In genomic region chr11:70805641-70806175, GRCm38 (mm10) we compare ENCODE assay signal across 17 mouse cellular contexts. TPM values are rescaled to one million over a fixed set of nuclear protein-coding genes. Genes with fewer than 3 reads are reported as not detected.
DNase-seq lines count a peak whose midpoint lies in the region; ATAC-seq and TF ChIP-seq lines count a peak whose summit lies in the region.
"Had no signal": no experiment of that assay in that cellular context is flagged by ENCODE, and none has a peak within 500 bp of the region (broad histone marks: within the 10 kb centered on the region; RNA-seq: fewer than 3 reads in every experiment).

No protein-coding gene starts in this region.

- no peaks in the 10 kb centered on the region for H3K4me1 ChIP-seq in kidney, embryonic 16.5 days (ENCODE audit: insufficient read depth, low read length)
- H3K4me1 ChIP-seq in small intestine, adult 2 months (ENCODE audit: control insufficient read depth, insufficient read depth, insufficient read length, low read length), result peaks cover 2% of the 10 kb centered on the region; the same call in 1 of the 2 replicates

- no peaks in the 10 kb centered on the region for H3K27me3 ChIP-seq in kidney, embryonic 16.5 days (ENCODE audit: insufficient read depth, low read length)
- no peaks in the 10 kb centered on the region for H3K27me3 ChIP-seq in small intestine, adult 2 months (ENCODE audit: control insufficient read depth, insufficient read depth, low read length)
- H3K27me3 ChIP-seq: midbrain, embryonic 13.5 days had no signal

- WGBS in kidney, embryonic 16.5 days, result 79% methylated on average over 8 of the region's 8 CpGs
- 67% methylated on average over 8 of the region's 8 CpGs for WGBS in small intestine, adult 2 months

- no peaks in the 10 kb centered on the region for H3K9me3 ChIP-seq in kidney, embryonic 16.5 days (ENCODE audit: low read length)
- H3K9me3 ChIP-seq: liver, embryonic 13.5 days; midbrain, embryonic 13.5 days had no signal

- intact Hi-C loops in gastrocnemius, adult 2 months (cut with DNase I), result no loop called here
- intact Hi-C loops in gastrocnemius, postnatal 14 days (cut with DNase I; ENCODE audit: low total_unique reads), result no loop called here

- DNase-seq in gastrocnemius, adult 2 months, result no peak
- no peak for DNase-seq in gastrocnemius, postnatal 14 days
- DNase-seq in kidney, adult 9 months, result no peak
- DNase-seq in thymus, postnatal 0 days (ENCODE audit: low spot score), result peak; percentile 14
- DNase-seq in thymus, postnatal 10 days (ENCODE audit: low spot score in 2 of 2), result no peak
- DNase-seq in frontal cortex, postnatal 10 days (ENCODE audit: low spot score in 2 of 2), result no peak
- DNase-seq: adrenal gland, postnatal 25 days; cerebellum, adult 8-10 months; forebrain, postnatal 0 days; gastrocnemius, postnatal 36 days; kidney, postnatal 4 days; liver, embryonic 13.5 days; thymus, adult 18-20 months had no signal

- H3K36me3 ChIP-seq in kidney, embryonic 16.5 days (ENCODE audit: insufficient read depth, low read length), result no peaks in the 10 kb centered on the region
- H3K36me3 ChIP-seq in small intestine, adult 2 months (ENCODE audit: control insufficient read depth, insufficient read depth, low read length), result no peaks in the 10 kb centered on the region
- H3K36me3 ChIP-seq: liver, embryonic 13.5 days; midbrain, embryonic 13.5 days had no signal

- ATAC-seq in kidney, embryonic 16.5 days (ENCODE audit: low FRiP score, low TSS enrichment), result no peak
- ATAC-seq: forebrain, postnatal 0 days; midbrain, embryonic 13.5 days had no signal

- H3K27ac ChIP-seq in gastrocnemius, adult 2 months, result peak overlapping the region; percentile 51
- H3K27ac ChIP-seq in kidney, embryonic 16.5 days (ENCODE audit: low read length), result 0 out of 2 replicates have a peak overlapping the region, but pooled peaks have one; percentile 15
- peak overlapping the region; percentile 68 for H3K27ac ChIP-seq in small intestine, adult 2 months (ENCODE audit: insufficient read depth, low read depth, low read length)
- H3K27ac ChIP-seq: hindbrain, embryonic 14.5 days; liver, embryonic 13.5 days; midbrain, embryonic 13.5 days had no signal

- no peak overlapping the region for H3K4me3 ChIP-seq in gastrocnemius, adult 2 months
- H3K4me3 ChIP-seq in kidney, embryonic 16.5 days (ENCODE audit: low read length), result no peak overlapping the region
- no peak overlapping the region for H3K4me3 ChIP-seq in small intestine, adult 2 months (ENCODE audit: low read depth, low read length)
- H3K4me3 ChIP-seq: liver, embryonic 13.5 days; midbrain, embryonic 13.5 days had no signal

- TF ChIP-seq POLR2A in small intestine, adult 2 months (IDR thresholded peaks at IDR 0.05; ENCODE audit: low read depth, low read length), result no peak

- no peak for TF ChIP-seq CTCF in gastrocnemius, adult 2 months (IDR thresholded peaks at IDR 0.05)
- no peak for TF ChIP-seq CTCF in small intestine, adult 2 months (IDR thresholded peaks at IDR 0.05; ENCODE audit: extremely low read depth, insufficient read length, insufficient replicate concordance, low read depth, low read length)

- H3K9ac ChIP-seq in kidney, embryonic 16.5 days (replicated peaks; ENCODE audit: low read length), result no peak overlapping the region
- H3K9ac ChIP-seq: forebrain, postnatal 0 days; hindbrain, embryonic 14.5 days; liver, embryonic 13.5 days; midbrain, embryonic 13.5 days had no signal

- peak overlapping the region; percentile 11; the same call in 1 of the 2 replicates for H3K4me2 ChIP-seq in kidney, embryonic 16.5 days (replicated peaks; ENCODE audit: low read depth, low read length)
- H3K4me2 ChIP-seq: hindbrain, embryonic 14.5 days; liver, embryonic 13.5 days; midbrain, embryonic 13.5 days had no signal

RNA-seq across cellular contexts. Expression of gene Scimp, which starts 6.7 kb away (rescaled TPM):
- not detected for total RNA-seq in gastrocnemius, adult 2 months (2021)
- under 1 TPM in 1 of 2 experiments, not detected in 1; 0.22 TPM for total RNA-seq in gastrocnemius, postnatal 14 days (2021)
- polyA plus RNA-seq in kidney, embryonic 16.5 days (2015; fragmentation: Nextera tagmentation; extraction: Ambion mirVana), result 0.20 and 0.22 TPM in 2 replicates
- 2.1 and 3.1 TPM in 2 replicates for polyA plus RNA-seq in thymus, postnatal 0 days (2015; fragmentation: Nextera tagmentation; extraction: Ambion mirVana)
- polyA plus RNA-seq in small intestine, adult 2 months (2012; rRNA removed), result 0.70 and 0.94 TPM in 2 replicates
- total RNA-seq: forebrain, postnatal 0 days; gastrocnemius, postnatal 36 days had no signal
- polyA plus RNA-seq: forebrain, postnatal 0 days; hindbrain, embryonic 14.5 days had no signal

RNA-seq across cellular contexts. Expression of gene Rabep1, which starts 38.9 kb away (rescaled TPM):
- 10 to 100 TPM; 37.2 to 37.8 TPM for total RNA-seq in gastrocnemius, adult 2 months (2021)
- total RNA-seq in gastrocnemius, postnatal 14 days (2021), result 10 to 100 TPM; 22.7 to 24.3 TPM
- 29.5 and 31.6 TPM in 2 replicates for polyA plus RNA-seq in kidney, embryonic 16.5 days (2015; fragmentation: Nextera tagmentation; extraction: Ambion mirVana)
- polyA plus RNA-seq in thymus, postnatal 0 days (2015; fragmentation: Nextera tagmentation; extraction: Ambion mirVana), result 35.6 and 38.1 TPM in 2 replicates
- polyA plus RNA-seq in small intestine, adult 2 months (2012; rRNA removed), result 1.1 and 1.7 TPM in 2 replicates

RNA-seq across cellular contexts. Expression of gene Zfp3, which starts 41.7 kb away (rescaled TPM):
- total RNA-seq in gastrocnemius, adult 2 months (2021), result 10 to 100 TPM; 10.7 to 10.8 TPM
- total RNA-seq in gastrocnemius, postnatal 14 days (2021), result 10 to 100 TPM in 1 of 2 experiments, 1 to 10 TPM in 1; 7.4 to 10.8 TPM
- polyA plus RNA-seq in kidney, embryonic 16.5 days (2015; fragmentation: Nextera tagmentation; extraction: Ambion mirVana), result 8.6 and 8.7 TPM in 2 replicates
- polyA plus RNA-seq in thymus, postnatal 0 days (2015; fragmentation: Nextera tagmentation; extraction: Ambion mirVana), result 7.2 and 7.6 TPM in 2 replicates
- 0.61 and 0.72 TPM in 2 replicates for polyA plus RNA-seq in small intestine, adult 2 months (2012; rRNA removed)

Comparison
In these comparisons a context has a peak if more than half of its experiments do, and no peak if none do; other contexts are left out.
1. H3K27ac ChIP-seq: peak in every context shown above with its lines; median percentile 68 in small intestine, adult 2 months; 51 in gastrocnemius, adult 2 months; 15 in kidney, embryonic 16.5 days.
2. RNA of gene Rabep1, which starts 38.9 kb away (polyA plus RNA-seq): 35.6 to 38.1 TPM in thymus, postnatal 0 days and 29.5 to 31.6 TPM in kidney, embryonic 16.5 days; 1.1 to 1.7 TPM in small intestine, adult 2 months; every median in the first group is over 10 times any median in the second.